Mouse (Mus musculus) thymus, adult 2 months (tissue): ENCODE results near the gene Taok3. TPM values are rescaled to one million over a fixed set of nuclear protein-coding genes. Genes with fewer than 3 reads are reported as not detected.
A peak's percentile ranks its signal among the peaks of the same experiment; 100 is the strongest.

Experiments used
- DNase-seq: peaks from one replicate; pipeline ENCODE4 v3.0.0; 2021
- H3K27ac ChIP-seq: fragments of 200-500 bp; 2 replicates; pipeline ENCODE4 v1.5.1; 2012; ENCODE audit warnings: low read length, control low read depth; ENCODE audit not compliant: control insufficient read depth, insufficient read depth
- H3K27me3 ChIP-seq: fragments of 200-500 bp; 2 replicates; pipeline ENCODE4 v1.6.1; 2012; ENCODE audit warnings: mild to moderate bottlenecking, low read length, moderate library complexity, mixed read lengths; ENCODE audit not compliant: control insufficient read depth, insufficient read depth
- H3K36me3 ChIP-seq: fragments of 200-500 bp; 2 replicates; pipeline ENCODE4 v1.6.1; 2012; ENCODE audit warnings: mild to moderate bottlenecking, low read length, moderate library complexity; ENCODE audit not compliant: control insufficient read depth, insufficient read depth
- H3K4me1 ChIP-seq: fragments of 200-500 bp; replicated peaks from 2 replicates; pipeline ENCODE4 v1.6.1; 2012; ENCODE audit warnings: low read length; ENCODE audit not compliant: control insufficient read depth, insufficient read depth
- H3K4me3 ChIP-seq: fragments of 200-500 bp; 2 replicates; pipeline ENCODE4 v1.5.1; 2012; ENCODE audit warnings: mild to moderate bottlenecking, low read length, control low read depth, moderate library complexity; ENCODE audit not compliant: control insufficient read depth, insufficient read depth
- CTCF ChIP-seq: fragments of 200-500 bp; IDR thresholded peaks from 2 replicates; pipeline ENCODE4 v1.5.1; 2012; ENCODE audit warnings: mild to moderate bottlenecking, control low read depth, low read length, moderate library complexity, borderline replicate concordance; ENCODE audit not compliant: control insufficient read depth, poor library complexity, insufficient read depth; ENCODE audit errors: extremely low read depth
- POLR2A ChIP-seq: fragments of 200-500 bp; IDR thresholded peaks from 2 replicates; pipeline ENCODE4 v1.6.1; 2012; ENCODE audit warnings: mild to moderate bottlenecking, low read length, control low read depth, moderate library complexity; ENCODE audit not compliant: control insufficient read depth, poor library complexity, insufficient read depth; ENCODE audit errors: extremely low read depth
- WGBS: fragments of 180-500 bp; shearing (Covaris S2); methylation state at CpG from one replicate; pipeline ENCODE4 v1.1.7; 2018; 5-methylcytosine and 5-hydroxymethylcytosine counted together
- polyA plus RNA-seq: library from polyadenylated mRNA; depleted of rRNA; stranded (reverse); fragments of >200 nt; gene quantifications from 2 replicates; pipeline ENCODE4 v1.2.3, GENCODE M21; 2012; rRNA removed

The Taok3 gene
- polyA plus RNA-seq, 1 experiment = 43.5 TPM

GRCm38 (mm10) chr5:117314587-117315428 is 194.9 kb downstream of the Taok3 start:
- Histone ChIP-seq H3K4me1 (peaks cover 9% of the 10 kb centered on the region), H3K36me3 (no peaks in the 10 kb centered on the region), H3K27me3 (peaks cover 12% of the 10 kb centered on the region; the same call in 1 of the 2 replicates), H3K27ac (no peak overlapping the region), H3K4me3 (no peak overlapping the region)
- no peak for DNase-seq
- TF ChIP-seq POLR2A = no peak
- TF ChIP-seq CTCF = no peak
- 60% methylated on average over 9 of the region's 9 CpGs for whole genome bisulfite sequencing

- Histone ChIP-seq H3K27me3 (peaks cover 19% of the 10 kb centered on the region; the same call in 1 of the 2 replicates), H3K27ac (no peak within 1 kb of the TSS), H3K4me1 (peaks cover 9% of the 10 kb centered on the region), H3K4me3 (peak within 1 kb of the TSS; percentile 72), H3K36me3 (no peaks in the 10 kb centered on the region)
- under 1% methylated on average over 81 of the region's 81 CpGs for WGBS
- TF ChIP-seq POLR2A (no peak), CTCF (no peak)
- DNase-seq = peak; percentile 32
Measured at GRCm38 (mm10) chr5:117318741-117319629, 199.1 kb downstream of the Taok3 start, which contains the start of gene Vsig10. TSS of gene Vsig10 (plus strand) at chr5:117319083.

DNA sequence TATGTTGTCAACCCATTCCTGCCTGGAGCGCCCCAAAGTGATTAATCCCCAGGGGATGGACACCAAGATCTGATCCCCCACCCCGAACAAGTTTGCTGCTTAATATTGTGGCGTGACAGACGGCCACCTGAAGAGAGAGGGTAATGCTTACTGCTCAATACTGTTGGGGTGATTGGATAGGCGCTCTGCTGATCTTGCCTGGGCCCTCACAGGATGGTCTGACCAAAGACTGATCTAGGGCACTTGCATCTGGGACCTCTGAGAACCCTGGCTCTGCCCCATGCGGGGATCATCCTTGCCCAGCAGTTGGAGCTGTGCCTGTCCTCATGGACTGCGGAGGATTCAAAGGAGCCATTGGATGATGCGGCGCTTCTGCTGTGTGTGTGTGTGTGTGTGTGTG is 203.8 kb downstream of the Taok3 start:
- no peak for DNase-seq
- no peak for TF ChIP-seq CTCF
- no peak for TF ChIP-seq POLR2A
- peaks cover 6% of the 10 kb centered on the region for H3K4me1 ChIP-seq
- no peaks in the 10 kb centered on the region for H3K36me3 ChIP-seq
- WGBS = 92% methylated on average over 9 of the region's 9 CpGs
- peaks cover 13% of the 10 kb centered on the region; the same call in 1 of the 2 replicates for H3K27me3 ChIP-seq
- H3K27ac ChIP-seq = no peak overlapping the region
- no peak overlapping the region for H3K4me3 ChIP-seq

Other genes with a start within 250 kb of the Taok3 start
- 108 and 113 TPM in 2 replicates for gene Suds3, start 4.0 kb upstream of the Taok3 start, polyA plus RNA-seq
- gene Pebp1, start 167.5 kb downstream of the Taok3 start, polyA plus RNA-seq = 498 and 588 TPM in 2 replicates
- 7.3 and 11.5 TPM in 2 replicates for gene Vsig10, start 199.0 kb downstream of the Taok3 start, polyA plus RNA-seq
- gene Wsb2, start 237.2 kb downstream of the Taok3 start, polyA plus RNA-seq = 91.8 and 120 TPM in 2 replicates